Mouse (Mus musculus) hindbrain, embryonic 12.5 days (tissue): ENCODE measurements around the gene Cox6a2. TPM values are rescaled to one million over a fixed set of nuclear protein-coding genes. Genes with fewer than 3 reads are reported as not detected.
"Not testable (repeated sequence)": the region's sequence is repeated elsewhere in the genome, so short reads cannot be mapped to it uniquely, and the experiment has no call there.

ENCODE experiments used
- ATAC-seq: fragments of 200-750 bp; cut with Nextera tagmentation; 2 replicates; pipeline ENCODE4 v1.8.0; 2017; ENCODE audit warnings: moderate TSS enrichment; ENCODE audit not compliant: low FRiP score
- H3K27ac ChIP-seq: fragments of 300-500 bp; sonication (generic); 2 replicates; pipeline ENCODE4 v1.5.1; 2016; ENCODE audit warnings: mild to moderate bottlenecking
- H3K27me3 ChIP-seq: fragments of 300-500 bp; sonication (generic); 2 replicates; pipeline ENCODE4 v1.6.1; 2016; ENCODE audit warnings: mild to moderate bottlenecking
- H3K36me3 ChIP-seq: fragments of 300-500 bp; sonication (generic); 2 replicates; pipeline ENCODE4 v1.6.1; 2016; ENCODE audit warnings: mild to moderate bottlenecking
- H3K4me1 ChIP-seq: fragments of 300-500 bp; sonication (generic); 2 replicates; pipeline ENCODE4 v1.6.1; 2016
- H3K4me2 ChIP-seq: fragments of 300-500 bp; sonication (generic); replicated peaks from 2 replicates; pipeline ENCODE4 v1.6.1; 2016; ENCODE audit warnings: mild to moderate bottlenecking
- H3K4me3 ChIP-seq: fragments of 300-500 bp; sonication (generic); 2 replicates; pipeline ENCODE4 v1.5.1; 2016; ENCODE audit warnings: mild to moderate bottlenecking
- H3K9ac ChIP-seq: fragments of 300-500 bp; sonication (generic); 2 replicates; pipeline ENCODE4 v1.6.1; 2016; ENCODE audit warnings: mild to moderate bottlenecking, moderate library complexity
- H3K9me3 ChIP-seq: fragments of 300-500 bp; sonication (generic); replicated peaks from 2 replicates; pipeline ENCODE4 v1.6.1; 2016; ENCODE audit warnings: mild to moderate bottlenecking
- WGBS: fragments of 180-500 bp; shearing (Covaris S2); methylation state at CpG from one replicate; pipeline ENCODE4 v1.1.7; 2016; 5-methylcytosine and 5-hydroxymethylcytosine counted together
- polyA plus RNA-seq: library from polyadenylated mRNA; unstranded; fragments of >200 nt; fragmentation: Nextera tagmentation; extraction: Ambion mirVana; gene quantifications from 2 replicates; pipeline ENCODE4 v1.2.1, GENCODE M21; 2016

Cox6a2 gene
- polyA plus RNA-seq, 1 experiment from 2014 or later = 1.3 TPM

- H3K36me3 ChIP-seq, H3K4me3 ChIP-seq, ATAC-seq, H3K9me3 ChIP-seq, H3K27me3 ChIP-seq, H3K4me2 ChIP-seq, H3K27ac ChIP-seq, H3K4me1 ChIP-seq, H3K9ac ChIP-seq: not testable (repeated sequence)
- 83% methylated on average over 8 of the region's 8 CpGs for WGBS
Observed at GRCm38 (mm10) chr7:128158688-128159354, 47.4 kb downstream of the Cox6a2 start.

Other genes with a start within 250 kb of the Cox6a2 start
- 502 and 538 TPM in 2 replicates for gene Fus, start 238.9 kb downstream of the Cox6a2 start, polyA plus RNA-seq
- gene Pycard, start 212.5 kb downstream of the Cox6a2 start, polyA plus RNA-seq = 6.4 and 9.4 TPM in 2 replicates
- 0.15 and 0.59 TPM in 2 replicates for gene Trim72, start 202.4 kb downstream of the Cox6a2 start, polyA plus RNA-seq
- 0.83 and 0.97 TPM in 2 replicates for gene Itgam, start 143.7 kb downstream of the Cox6a2 start, polyA plus RNA-seq
- gene Gm49368, start 143.7 kb downstream of the Cox6a2 start, polyA plus RNA-seq = not detected in 2 replicates
- 0.08 TPM in 1 of 2 replicates, not detected in the other for gene Itgax, start 76.8 kb downstream of the Cox6a2 start, polyA plus RNA-seq
- gene Itgad, start 52.0 kb downstream of the Cox6a2 start, polyA plus RNA-seq = not detected in 2 replicates
- 16.4 and 17.4 TPM in 2 replicates for gene Armc5, start 31.0 kb upstream of the Cox6a2 start, polyA plus RNA-seq
- 13.8 and 14.1 TPM in 2 replicates for gene 9130023H24Rik, start 31.6 kb upstream of the Cox6a2 start, polyA plus RNA-seq
- gene Tgfb1i1, start 40.4 kb upstream of the Cox6a2 start, polyA plus RNA-seq = 50.9 and 63.1 TPM in 2 replicates
- gene Slc5a2, start 59.3 kb upstream of the Cox6a2 start, polyA plus RNA-seq = not detected in 2 replicates
- 21.7 and 27.4 TPM in 2 replicates for gene BC017158, start 91.8 kb upstream of the Cox6a2 start, polyA plus RNA-seq
- 13.5 and 16.7 TPM in 2 replicates for gene Rgs10, start 212.4 kb upstream of the Cox6a2 start, polyA plus RNA-seq